Mouse (Mus musculus) liver, embryonic 15.5 days (tissue): ENCODE results near the gene Stxbp3. TPM values are rescaled to one million over a fixed set of nuclear protein-coding genes. Genes with fewer than 3 reads are reported as not detected.
"Not testable (repeated sequence)": the region's sequence is repeated elsewhere in the genome, so short reads cannot be mapped to it uniquely, and the experiment has no call there.

Experiments used
- ATAC-seq: fragments of 200-750 bp; cut with Nextera tagmentation; 2 replicates; pipeline ENCODE4 v1.8.0; 2017; ENCODE audit warnings: moderate number of reproducible peaks, mild to moderate bottlenecking, moderate library complexity; ENCODE audit not compliant: insufficient read depth
- H3K27ac ChIP-seq: fragments of 300-500 bp; sonication (generic); replicated peaks from 2 replicates; pipeline ENCODE4 v1.5.1; 2015; ENCODE audit warnings: mild to moderate bottlenecking, inconsistent platforms
- H3K27me3 ChIP-seq: fragments of 300-500 bp; sonication (generic); 2 replicates; pipeline ENCODE4 v1.6.1; 2015; ENCODE audit warnings: mild to moderate bottlenecking, inconsistent platforms
- H3K36me3 ChIP-seq: fragments of 300-500 bp; sonication (generic); replicated peaks from 2 replicates; pipeline ENCODE4 v1.6.1; 2015; ENCODE audit warnings: moderate library complexity, mild to moderate bottlenecking, inconsistent platforms
- H3K4me1 ChIP-seq: fragments of 300-500 bp; sonication (generic); replicated peaks from 2 replicates; pipeline ENCODE4 v1.6.1; 2015; ENCODE audit warnings: inconsistent platforms
- H3K4me2 ChIP-seq: fragments of 300-500 bp; sonication (generic); 2 replicates; pipeline ENCODE4 v1.6.1; 2015; ENCODE audit warnings: moderate library complexity, mild to moderate bottlenecking, inconsistent platforms
- H3K4me3 ChIP-seq: fragments of 300-500 bp; sonication (generic); replicated peaks from 2 replicates; pipeline ENCODE4 v1.5.1; 2015; ENCODE audit warnings: mild to moderate bottlenecking, inconsistent platforms
- H3K9ac ChIP-seq: fragments of 300-500 bp; sonication (generic); 2 replicates; pipeline ENCODE4 v1.6.1; 2015; ENCODE audit warnings: moderate library complexity, mild to moderate bottlenecking, inconsistent platforms
- H3K9me3 ChIP-seq: fragments of 300-500 bp; sonication (generic); replicated peaks from 2 replicates; pipeline ENCODE4 v1.6.1; 2016; ENCODE audit warnings: inconsistent platforms
- WGBS: fragments of 180-500 bp; shearing (Covaris S2); methylation state at CpG from one replicate; pipeline ENCODE4 v1.1.7; 2015; ENCODE audit warnings: mixed read lengths; ENCODE audit not compliant: insufficient replicate concordance; 5-methylcytosine and 5-hydroxymethylcytosine counted together
- polyA plus RNA-seq: library from polyadenylated mRNA; unstranded; fragments of >200 nt; fragmentation: Nextera tagmentation; extraction: Ambion mirVana; gene quantifications from 2 replicates; pipeline ENCODE4 v1.2.1, GENCODE M21; 2015

The Stxbp3 gene
- polyA plus RNA-seq, 1 experiment from 2014 or later: 16.8 TPM

- Histone ChIP-seq H3K4me2 (no peak overlapping the region), H3K9ac (no peak overlapping the region), H3K4me1 (0 out of 2 replicates have a peak, but pooled peaks cover 5% of the 10 kb centered on the region), H3K36me3 (no peaks in the 10 kb centered on the region), H3K4me3 (no peak overlapping the region), H3K27me3 (no peaks in the 10 kb centered on the region), H3K9me3 (no peaks in the 10 kb centered on the region), H3K27ac (no peak overlapping the region)
- no peak for ATAC-seq
- 26% methylated on average over 5 of the region's 5 CpGs for WGBS
Measured at GRCm38 (mm10) chr3:108879836-108880435, 39.6 kb upstream of the Stxbp3 start.

DNA sequence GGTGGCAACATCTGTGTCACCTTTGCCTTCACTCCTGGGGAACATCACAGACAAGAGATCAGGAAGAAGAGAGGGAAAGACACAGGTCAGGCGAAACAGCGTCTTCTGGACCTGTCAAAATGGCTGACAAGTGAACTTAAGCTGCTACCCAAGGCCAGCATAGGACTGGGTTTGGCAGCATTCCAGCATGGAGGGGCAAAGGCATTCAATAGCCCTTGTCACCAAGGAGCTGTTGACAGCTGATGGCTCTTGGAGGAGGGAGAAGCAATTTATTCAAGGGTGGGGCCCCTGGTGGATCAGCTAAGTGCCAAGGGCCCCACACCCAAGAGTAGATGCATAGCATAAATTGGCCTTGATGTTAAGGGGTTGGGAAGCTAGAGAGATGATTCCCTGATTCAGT, 38.8 kb upstream of the Stxbp3 start:
- Histone ChIP-seq H3K4me3 (no peak overlapping the region), H3K9me3 (no peaks in the 10 kb centered on the region), H3K4me1 (0 out of 2 replicates have a peak, but pooled peaks cover 2% of the 10 kb centered on the region), H3K36me3 (no peaks in the 10 kb centered on the region), H3K4me2 (no peak overlapping the region), H3K27ac (no peak overlapping the region), H3K27me3 (no peaks in the 10 kb centered on the region), H3K9ac (no peak overlapping the region)
- 86% methylated on average over 2 of the region's 2 CpGs for WGBS
- no peak for ATAC-seq

GRCm38 (mm10) chr3:108870631-108871030, 30.3 kb upstream of the Stxbp3 start:
- Histone ChIP-seq H3K4me3 (no peak overlapping the region), H3K4me1 (no peaks in the 10 kb centered on the region), H3K9me3 (no peaks in the 10 kb centered on the region), H3K9ac (no peak overlapping the region), H3K27ac (no peak overlapping the region), H3K4me2 (no peak overlapping the region), H3K27me3 (no peaks in the 10 kb centered on the region), H3K36me3 (no peaks in the 10 kb centered on the region)
- no peak for ATAC-seq
- WGBS: 72% methylated on average over 6 of the region's 6 CpGs

- no peaks in the 10 kb centered on the region for H3K4me1 ChIP-seq
- H3K9me3 ChIP-seq: no peaks in the 10 kb centered on the region
- no peak overlapping the region for H3K27ac ChIP-seq
- no peak overlapping the region for H3K4me2 ChIP-seq
- H3K27me3 ChIP-seq: no peaks in the 10 kb centered on the region
- ATAC-seq: no peak
- no peaks in the 10 kb centered on the region for H3K36me3 ChIP-seq
- no peak overlapping the region for H3K4me3 ChIP-seq
- whole genome bisulfite sequencing: 72% methylated on average over 3 of the region's 3 CpGs
- no peak overlapping the region for H3K9ac ChIP-seq
Measured at GRCm38 (mm10) chr3:108867449-108867848, 27.1 kb upstream of the Stxbp3 start.

- H3K27ac ChIP-seq: no peak overlapping the region
- H3K4me3 ChIP-seq: no peak overlapping the region
- no peak overlapping the region for H3K4me2 ChIP-seq
- no peaks in the 10 kb centered on the region for H3K36me3 ChIP-seq
- no peak for ATAC-seq
- H3K4me1 ChIP-seq: no peaks in the 10 kb centered on the region
- no peaks in the 10 kb centered on the region for H3K27me3 ChIP-seq
- no peaks in the 10 kb centered on the region for H3K9me3 ChIP-seq
- 63% methylated on average over 3 of the region's 3 CpGs for WGBS
- no peak overlapping the region for H3K9ac ChIP-seq
Measured at GRCm38 (mm10) chr3:108865676-108866075, 25.4 kb upstream of the Stxbp3 start.

DNA sequence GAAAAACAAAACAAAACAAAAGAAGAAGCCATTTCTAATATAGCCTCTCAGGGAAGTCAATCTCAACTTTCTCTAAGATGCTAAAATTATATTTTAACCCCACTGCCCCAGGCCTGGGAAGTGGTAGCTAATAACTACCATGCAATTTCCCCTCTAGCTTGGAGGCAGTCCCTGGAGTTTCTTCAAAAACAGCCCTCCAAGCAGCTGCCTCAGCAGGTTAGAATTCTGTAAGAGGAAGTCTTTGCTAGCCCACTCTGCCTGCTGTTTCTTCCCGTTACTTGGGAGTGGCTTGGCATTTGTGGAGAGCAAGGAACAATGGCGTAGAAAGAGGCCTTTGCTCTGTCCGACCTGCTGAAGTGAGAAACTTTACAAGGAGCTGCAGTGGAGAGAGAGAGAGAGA, 24.8 kb upstream of the Stxbp3 start:
- H3K4me3 ChIP-seq: no peak overlapping the region
- H3K9me3 ChIP-seq: no peaks in the 10 kb centered on the region
- WGBS: 31% methylated on average over 3 of the region's 3 CpGs
- H3K36me3 ChIP-seq: no peaks in the 10 kb centered on the region
- H3K27ac ChIP-seq: no peak overlapping the region
- H3K27me3 ChIP-seq: no peaks in the 10 kb centered on the region
- no peak overlapping the region for H3K9ac ChIP-seq
- ATAC-seq: no peak
- H3K4me1 ChIP-seq: no peaks in the 10 kb centered on the region
- H3K4me2 ChIP-seq: no peak overlapping the region

DNA sequence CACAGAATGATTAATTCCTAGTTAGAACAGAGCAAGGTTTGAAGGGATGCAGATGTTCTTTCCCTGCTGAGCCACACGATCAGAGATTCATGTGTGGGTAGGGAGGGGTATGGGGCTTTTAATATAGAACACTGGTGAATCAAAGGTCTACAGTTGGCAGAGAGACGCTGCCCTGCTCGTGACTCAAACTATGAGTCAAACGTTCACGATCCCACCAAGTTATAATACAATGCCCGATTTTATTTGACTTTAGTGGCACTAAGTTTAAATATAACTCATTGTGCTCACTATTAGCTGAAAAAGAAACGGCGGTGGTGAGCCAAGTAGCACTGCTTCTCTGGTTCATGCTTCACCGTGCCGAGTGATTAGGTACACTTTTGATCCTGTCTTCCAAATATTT, 22.8 kb upstream of the Stxbp3 start:
- no peak for ATAC-seq
- 73% methylated on average over 10 of the region's 10 CpGs for WGBS
- Histone ChIP-seq H3K9me3 (no peaks in the 10 kb centered on the region), H3K27me3 (no peaks in the 10 kb centered on the region), H3K36me3 (no peaks in the 10 kb centered on the region), H3K9ac (no peak overlapping the region), H3K4me2 (no peak overlapping the region), H3K27ac (no peak overlapping the region), H3K4me1 (no peaks in the 10 kb centered on the region), H3K4me3 (no peak overlapping the region)

DNA sequence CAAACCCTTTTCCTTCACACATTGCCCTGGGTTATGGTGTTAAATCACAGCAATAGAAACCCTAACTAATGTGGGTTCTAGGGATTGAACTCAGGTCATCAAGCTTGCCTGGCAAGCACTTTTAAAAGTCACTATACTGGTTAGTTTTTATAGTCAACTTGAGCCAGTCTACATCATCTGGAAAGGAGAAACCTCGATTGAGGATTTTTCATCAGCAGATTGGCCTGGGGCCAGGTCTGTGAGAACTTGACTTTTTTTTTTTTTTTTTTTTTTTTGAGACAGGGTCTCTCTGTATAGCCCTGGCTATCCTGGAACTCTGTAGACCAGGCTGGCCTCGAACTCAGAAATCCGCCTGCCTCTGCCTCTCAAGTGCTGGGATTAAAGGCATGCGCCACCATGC, 22.0 kb upstream of the Stxbp3 start:
- H3K27me3 ChIP-seq, H3K36me3 ChIP-seq, ATAC-seq, H3K27ac ChIP-seq, H3K4me2 ChIP-seq, H3K9ac ChIP-seq, H3K4me1 ChIP-seq, H3K9me3 ChIP-seq, H3K4me3 ChIP-seq: not testable (repeated sequence)
- 76% methylated on average over 4 of the region's 4 CpGs for WGBS

DNA sequence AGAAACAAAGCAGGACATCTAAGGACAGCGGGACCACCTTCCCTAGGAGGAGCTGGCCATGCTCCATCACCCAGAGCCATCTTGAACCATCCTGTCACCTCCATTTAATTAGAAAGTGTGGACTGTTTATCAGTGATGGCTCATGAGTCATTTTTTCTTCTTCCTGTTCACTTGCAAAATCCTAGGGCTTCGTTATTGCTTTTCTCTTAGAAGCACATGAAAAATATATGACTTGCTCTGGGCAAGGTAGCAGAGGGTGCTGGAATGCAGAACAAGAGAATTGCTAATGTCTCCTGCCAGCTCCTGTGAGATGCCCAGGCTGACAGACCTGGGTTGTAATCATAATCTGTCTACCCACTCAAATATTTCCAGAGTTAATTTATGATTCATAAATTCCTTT, 20.5 kb upstream of the Stxbp3 start:
- H3K4me2 ChIP-seq: no peak overlapping the region

DNA sequence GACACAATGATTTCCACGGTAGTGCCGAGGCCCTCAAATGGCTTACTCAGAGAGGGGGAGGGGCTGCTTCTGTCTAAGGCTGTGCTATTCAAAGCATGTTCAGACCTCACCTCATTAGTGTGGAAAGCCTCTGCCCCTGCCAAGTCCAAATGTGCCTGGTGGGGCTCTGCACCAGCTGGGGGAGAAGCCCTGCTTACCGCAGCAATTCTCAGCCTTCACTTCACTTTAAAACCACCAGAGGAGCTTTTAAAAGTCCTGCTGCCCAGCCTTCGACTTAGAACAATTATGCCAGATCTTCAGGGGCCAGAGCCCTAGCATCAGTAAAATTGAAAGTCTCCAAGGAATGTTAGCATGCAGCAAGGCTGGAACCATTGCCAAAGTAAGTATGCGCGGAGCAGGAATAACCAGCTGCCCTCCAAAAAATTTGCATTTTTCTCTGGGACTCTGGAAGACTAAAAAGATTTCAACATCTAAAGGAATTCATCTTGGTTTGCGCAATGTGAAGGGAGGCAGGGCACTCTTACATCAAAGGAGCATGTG, 18.0 kb upstream of the Stxbp3 start:
- Histone ChIP-seq H3K27ac (no peak overlapping the region), H3K36me3 (no peaks in the 10 kb centered on the region), H3K9me3 (no peaks in the 10 kb centered on the region), H3K4me1 (0 out of 2 replicates have a peak, but pooled peaks cover 4% of the 10 kb centered on the region), H3K27me3 (no peaks in the 10 kb centered on the region), H3K9ac (no peak overlapping the region), H3K4me2 (no peak overlapping the region), H3K4me3 (no peak overlapping the region)
- WGBS: 61% methylated on average over 7 of the region's 7 CpGs
- ATAC-seq: no peak

More for the DNA sequence above, 20.5 kb upstream of the Stxbp3 start:
- no peak overlapping the region for H3K4me3 ChIP-seq
- H3K27ac ChIP-seq: no peak overlapping the region
- no peaks in the 10 kb centered on the region for H3K27me3 ChIP-seq
- ATAC-seq: no peak
- no peaks in the 10 kb centered on the region for H3K36me3 ChIP-seq
- 50% methylated on average over 2 of the region's 2 CpGs for WGBS
- H3K4me1 ChIP-seq: no peaks in the 10 kb centered on the region
- no peak overlapping the region for H3K9ac ChIP-seq
- H3K9me3 ChIP-seq: no peaks in the 10 kb centered on the region

- ATAC-seq: no peak
- Histone ChIP-seq H3K27ac (no peak overlapping the region), H3K36me3 (no peaks in the 10 kb centered on the region), H3K9ac (no peak overlapping the region), H3K4me2 (no peak overlapping the region), H3K27me3 (no peaks in the 10 kb centered on the region), H3K9me3 (no peaks in the 10 kb centered on the region), H3K4me1 (0 out of 2 replicates have a peak, but pooled peaks cover 4% of the 10 kb centered on the region), H3K4me3 (no peak overlapping the region)
- 33% methylated on average over 1 of the region's 1 CpGs for WGBS
Measured at GRCm38 (mm10) chr3:108857714-108858113, 17.4 kb upstream of the Stxbp3 start.

DNA sequence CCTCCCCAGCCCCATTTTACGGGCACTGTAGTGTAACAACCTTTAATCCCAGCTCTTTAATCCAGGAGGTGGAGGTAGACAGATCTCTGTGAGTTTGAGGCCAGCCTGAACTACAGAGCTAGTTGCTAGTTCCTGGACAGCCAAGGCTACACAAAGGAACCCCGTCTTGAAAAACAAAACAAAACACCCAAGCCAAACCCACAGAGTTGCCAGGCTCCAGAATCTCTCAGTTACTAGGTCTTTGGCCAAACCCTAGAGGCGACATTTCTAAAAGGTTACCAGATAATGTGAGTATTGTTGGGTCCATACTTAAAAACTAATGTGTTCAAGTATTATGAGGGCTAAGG, 16.8 kb upstream of the Stxbp3 start:
- H3K4me1 ChIP-seq: 0 out of 2 replicates have a peak, but pooled peaks cover 4% of the 10 kb centered on the region
- 37% methylated on average over 3 of the region's 3 CpGs for WGBS
- no peak for ATAC-seq
- no peaks in the 10 kb centered on the region for H3K36me3 ChIP-seq
- H3K27ac ChIP-seq: no peak overlapping the region
- no peaks in the 10 kb centered on the region for H3K9me3 ChIP-seq
- no peak overlapping the region for H3K4me3 ChIP-seq
- no peaks in the 10 kb centered on the region for H3K27me3 ChIP-seq
- H3K9ac ChIP-seq: no peak overlapping the region
- no peak overlapping the region for H3K4me2 ChIP-seq
